ENCODE assay signal across 8 mouse cellular contexts in genomic region chr10:86727548-86727980, GRCm38 (mm10). TPM values are rescaled to one million over a fixed set of nuclear protein-coding genes. Genes with fewer than 3 reads are reported as not detected.
DNase-seq lines count a peak whose midpoint lies in the region; ATAC-seq and TF ChIP-seq lines count a peak whose summit lies in the region.

No protein-coding gene starts in this region.

- no peak for TF ChIP-seq CTCF in G1E (IDR thresholded peaks at IDR 0.05; ENCODE audit: low read depth, low read length)
- no peak for TF ChIP-seq CTCF in heart, adult 2 months (IDR thresholded peaks at IDR 0.05)

- no peak for DNase-seq in G1E (ENCODE audit: low spot score)
- DNase-seq in embryo, embryonic 10.5 days (ENCODE audit: low spot score), result peak; percentile 66
- DNase-seq in heart, adult 2 months, result peak; percentile 44 to 78
- peak; percentile 24 for DNase-seq in kidney, adult 11 months
- DNase-seq in liver, embryonic 13.5 days, result peak; percentile 41
- no peak for DNase-seq in MN1 (ENCODE audit: low spot score)

- H3K9ac ChIP-seq in heart, adult 2 months (ENCODE audit: low read depth, low read length), result peak overlapping the region; percentile 28; the same call in 1 of the 2 replicates
- no peak overlapping the region; the same call in 1 of the 2 replicates for H3K9ac ChIP-seq in liver, embryonic 13.5 days
- no peak overlapping the region; the same call in 1 of the 2 replicates for H3K9ac ChIP-seq in stomach, embryonic 15.5 days

- H3K9me3 ChIP-seq in G1E (replicated peaks), result no peaks in the 10 kb centered on the region
- H3K9me3 ChIP-seq in liver, embryonic 13.5 days (replicated peaks), result no peaks in the 10 kb centered on the region
- no peaks in the 10 kb centered on the region for H3K9me3 ChIP-seq in stomach, embryonic 15.5 days

- no peak overlapping the region for H3K4me3 ChIP-seq in G1E (ENCODE audit: low read depth, low read length)
- H3K4me3 ChIP-seq in heart, adult 2 months, result no peak overlapping the region
- peak overlapping the region; percentile 43 for H3K4me3 ChIP-seq in liver, embryonic 13.5 days (replicated peaks)
- H3K4me3 ChIP-seq in stomach, embryonic 15.5 days (replicated peaks), result peak overlapping the region; percentile 26

- intact Hi-C loops in heart, adult 2 months (cut with DNase I), result no loop called here

- TF ChIP-seq EP300 in heart, adult 2 months (IDR thresholded peaks at IDR 0.05; ENCODE audit: insufficient read depth, low read depth, low read length), result no peak

- 8% methylated on average over 12 of the region's 12 CpGs for WGBS in heart, adult 2 months
- WGBS in liver, embryonic 13.5 days (ENCODE audit: insufficient replicate concordance), result 4% methylated on average over 12 of the region's 12 CpGs
- 2% methylated on average over 12 of the region's 12 CpGs for WGBS in stomach, embryonic 15.5 days

- H3K4me2 ChIP-seq in liver, embryonic 13.5 days, result peak overlapping the region; percentile 67
- peak overlapping the region; percentile 69 for H3K4me2 ChIP-seq in stomach, embryonic 15.5 days

- ATAC-seq in G1E (ENCODE audit: extremely low read depth, insufficient number of reproducible peaks, low FRiP score, poor library complexity, severe bottlenecking), result 0 out of 2 replicates have a peak, but pooled peaks have one; percentile 11
- ATAC-seq in liver, embryonic 13.5 days (ENCODE audit: low read depth), result peak; percentile 77
- peak; percentile 74 for ATAC-seq in monocyte, adult 5-6 weeks (replicated peaks; ENCODE audit: insufficient number of reproducible peaks, low FRiP score, low TSS enrichment, poor library complexity, severe bottlenecking)
- ATAC-seq in stomach, embryonic 15.5 days (ENCODE audit: insufficient read depth, low FRiP score, low read depth), result peak; percentile 70

- H3K4me1 ChIP-seq in G1E (ENCODE audit: insufficient read depth, low read depth, low read length), result no peaks in the 10 kb centered on the region
- peaks cover 2% of the 10 kb centered on the region; the same call in 1 of the 2 replicates for H3K4me1 ChIP-seq in heart, adult 2 months (ENCODE audit: control insufficient read depth, insufficient read depth, low read length)
- peaks cover 18% of the 10 kb centered on the region for H3K4me1 ChIP-seq in liver, embryonic 13.5 days (replicated peaks)
- H3K4me1 ChIP-seq in stomach, embryonic 15.5 days, result peaks cover 9% of the 10 kb centered on the region; the same call in 1 of the 2 replicates

- TF ChIP-seq POLR2A in heart, adult 2 months (IDR thresholded peaks at IDR 0.05; ENCODE audit: insufficient read depth, low read depth, low read length), result peak; percentile 51; the same call in 1 of the 2 replicates

- no peaks in the 10 kb centered on the region for H3K79me2 ChIP-seq in heart, adult 2 months (replicated peaks; ENCODE audit: control insufficient read depth, insufficient read depth, low read length)

- H3K36me3 ChIP-seq in G1E (replicated peaks), result no peaks in the 10 kb centered on the region
- no peaks in the 10 kb centered on the region for H3K36me3 ChIP-seq in heart, adult 2 months (ENCODE audit: control insufficient read depth, insufficient read depth, low read length)
- no peaks in the 10 kb centered on the region for H3K36me3 ChIP-seq in liver, embryonic 13.5 days
- H3K36me3 ChIP-seq in stomach, embryonic 15.5 days, result no peaks in the 10 kb centered on the region

- H3K27me3 ChIP-seq in G1E (ENCODE audit: insufficient read depth, low read length), result no peaks in the 10 kb centered on the region; the same call in 1 of the 2 replicates
- H3K27me3 ChIP-seq in heart, adult 2 months (ENCODE audit: control insufficient read depth, insufficient read depth, low read length), result no peaks in the 10 kb centered on the region
- H3K27me3 ChIP-seq in liver, embryonic 13.5 days, result no peaks in the 10 kb centered on the region
- no peaks in the 10 kb centered on the region for H3K27me3 ChIP-seq in stomach, embryonic 15.5 days (replicated peaks)

- no peak overlapping the region; the same call in 1 of the 2 replicates for H3K27ac ChIP-seq in heart, adult 2 months
- H3K27ac ChIP-seq in liver, embryonic 13.5 days, result peak overlapping the region; percentile 29
- H3K27ac ChIP-seq in stomach, embryonic 15.5 days, result peak overlapping the region; percentile 49; the same call in 1 of the 2 replicates

RNA-seq across cellular contexts. Expression of gene Ttc41, which starts 22.0 kb away (rescaled TPM):
- total RNA-seq in G1E (2014; fragmentation: Nextera tagmentation), result 5.4 and 6.5 TPM in 2 replicates
- total RNA-seq in G1E (2017), result 1.0 and 1.9 TPM in 2 replicates
- polyA plus RNA-seq in G1E (2012), result 0.09 and 0.10 TPM in 2 replicates
- total RNA-seq in heart, adult 2 months (2021), result 1 to 10 TPM; 2.1 to 2.2 TPM
- 1.2 and 2.1 TPM in 2 replicates for polyA plus RNA-seq in heart, adult 2 months (2012; rRNA removed)
- polyA plus RNA-seq in liver, embryonic 13.5 days (2015; fragmentation: Nextera tagmentation; extraction: Ambion mirVana), result 0.28 and 0.69 TPM in 2 replicates
- total RNA-seq in monocyte, adult 5-6 weeks (2017), result 0.48 to 1.4 TPM (median 1.1 TPM) in 3 replicates
- 1.6 and 1.7 TPM in 2 replicates for polyA plus RNA-seq in stomach, embryonic 15.5 days (2015; fragmentation: Nextera tagmentation; extraction: Ambion mirVana)

RNA-seq across cellular contexts. Expression of gene Hsp90b1, which starts 22.3 kb away (rescaled TPM):
- total RNA-seq in G1E (2014; fragmentation: Nextera tagmentation) (423 and 435 TPM in 2 replicates), G1E (2017) (367 and 445 TPM in 2 replicates)
- 17.3 and 26.6 TPM in 2 replicates for polyA plus RNA-seq in G1E (2012)
- 100 to 1,000 TPM; 374 to 483 TPM for total RNA-seq in heart, adult 2 months (2021)
- 44.4 and 127 TPM in 2 replicates for polyA plus RNA-seq in heart, adult 2 months (2012; rRNA removed)
- polyA plus RNA-seq in liver, embryonic 13.5 days (2015; fragmentation: Nextera tagmentation; extraction: Ambion mirVana), result 327 and 424 TPM in 2 replicates
- 803 to 969 TPM (median 962 TPM) in 3 replicates for total RNA-seq in monocyte, adult 5-6 weeks (2017)
- polyA plus RNA-seq in stomach, embryonic 15.5 days (2015; fragmentation: Nextera tagmentation; extraction: Ambion mirVana), result 662 and 751 TPM in 2 replicates

RNA-seq across cellular contexts. Expression of gene Gm49358, which starts 36.2 kb away (rescaled TPM):
- total RNA-seq in G1E (2014; fragmentation: Nextera tagmentation) (not detected in 2 replicates), G1E (2017) (not detected in 2 replicates)
- not detected in 2 replicates for polyA plus RNA-seq in G1E (2012)
- total RNA-seq in heart, adult 2 months (2021), result 10 to 100 TPM; 10.5 to 14.3 TPM
- polyA plus RNA-seq in heart, adult 2 months (2012; rRNA removed), result not detected in 2 replicates
- polyA plus RNA-seq in liver, embryonic 13.5 days (2015; fragmentation: Nextera tagmentation; extraction: Ambion mirVana), result not detected in 2 replicates
- total RNA-seq in monocyte, adult 5-6 weeks (2017), result 1.6 TPM in 1 of 3 replicates, not detected in the others
- polyA plus RNA-seq in stomach, embryonic 15.5 days (2015; fragmentation: Nextera tagmentation; extraction: Ambion mirVana), result not detected in 2 replicates

RNA-seq across cellular contexts. Expression of gene Nt5dc3, which starts 51.2 kb away (rescaled TPM):
- total RNA-seq in G1E (2014; fragmentation: Nextera tagmentation) (14.3 and 16.5 TPM in 2 replicates), G1E (2017) (6.6 and 7.1 TPM in 2 replicates)
- polyA plus RNA-seq in G1E (2012), result 7.6 and 13.0 TPM in 2 replicates
- total RNA-seq in heart, adult 2 months (2021), result 10 to 100 TPM; 33.9 to 36.6 TPM
- polyA plus RNA-seq in heart, adult 2 months (2012; rRNA removed), result 25.3 and 45.6 TPM in 2 replicates
- polyA plus RNA-seq in liver, embryonic 13.5 days (2015; fragmentation: Nextera tagmentation; extraction: Ambion mirVana), result 0.35 and 0.61 TPM in 2 replicates
- total RNA-seq in monocyte, adult 5-6 weeks (2017), result 2.2 to 4.7 TPM (median 2.6 TPM) in 3 replicates
- 1.5 and 1.8 TPM in 2 replicates for polyA plus RNA-seq in stomach, embryonic 15.5 days (2015; fragmentation: Nextera tagmentation; extraction: Ambion mirVana)

Comparison
In these comparisons a context has a peak if more than half of its experiments do, and no peak if none do; other contexts are left out.
1. ATAC-seq: peak in every context shown above with its lines; median percentile 77 in liver, embryonic 13.5 days; 74 in monocyte, adult 5-6 weeks; 70 in stomach, embryonic 15.5 days; 11 in G1E.
2. DNase-seq: peak in embryo, embryonic 10.5 days (single experiment), heart, adult 2 months (2 of 2), kidney, adult 11 months (single experiment) and liver, embryonic 13.5 days (single experiment); none in G1E (single experiment) and MN1 (single experiment).
3. H3K4me3 ChIP-seq: peak in liver, embryonic 13.5 days (single experiment) and stomach, embryonic 15.5 days (single experiment); none in G1E (single experiment) and heart, adult 2 months (single experiment).